Mouse (Mus musculus) MEL (cell line): ENCODE measurements around the gene Zbtb3. TPM values are rescaled to one million over a fixed set of nuclear protein-coding genes. Genes with fewer than 3 reads are reported as not detected.
A peak's percentile ranks its signal among the peaks of the same experiment; 100 is the strongest.

Experiments
- DNase-seq: peaks from one replicate; pipeline ENCODE4 v3.0.0; 2011; ENCODE audit warnings: low read depth, low spot score
- H3K27ac ChIP-seq: 2 replicates; pipeline ENCODE4 v1.5.1; 2012; ENCODE audit warnings: low read depth, mild to moderate bottlenecking, control low read depth, low read length, moderate library complexity; ENCODE audit not compliant: control insufficient read depth
- H3K27me3 ChIP-seq, 2 experiments: fragments of 150-350 bp in 1 of 2; sonication (generic) in 1 of 2; 2 replicates each; pipeline ENCODE4 v1.6.1; 2012; ENCODE audit warnings: low read length in 2 of 2, mild to moderate bottlenecking in 2 of 2, improper control_type of control experiment in 1 of 2, moderate library complexity in 1 of 2; ENCODE audit not compliant: insufficient read depth in 2 of 2, control insufficient read depth in 1 of 2
- H3K36me3 ChIP-seq, 2 experiments: 2 replicates each; pipeline ENCODE4 v1.6.1; 2012 to 2014; ENCODE audit warnings: low read length in 2 of 2, improper control_type of control experiment in 1 of 2, inconsistent platforms in 1 of 2, mild to moderate bottlenecking in 1 of 2; ENCODE audit not compliant: insufficient read depth in 2 of 2, control insufficient read depth in 1 of 2
- H3K4me1 ChIP-seq, 2 experiments: fragments of 150-350 bp in 1 of 2; sonication (generic) in 1 of 2; 2 replicates each; pipeline ENCODE4 v1.6.1; 2012; ENCODE audit warnings: low read length in 2 of 2, improper control_type of control experiment in 1 of 2, mild to moderate bottlenecking in 1 of 2; ENCODE audit not compliant: insufficient read depth in 2 of 2, control insufficient read depth in 1 of 2
- H3K4me3 ChIP-seq, 2 experiments: fragments of 150-350 bp in 1 of 2; sonication (generic) in 1 of 2; 2 replicates each; pipeline ENCODE4 v1.5.1; 2012; ENCODE audit warnings: low read depth in 2 of 2, low read length in 2 of 2, mild to moderate bottlenecking in 2 of 2, moderate library complexity in 2 of 2, control low read depth in 1 of 2, improper control_type of control experiment in 1 of 2; ENCODE audit not compliant: control insufficient read depth in 1 of 2, insufficient read depth in 1 of 2
- H3K79me2 ChIP-seq: 2 replicates; pipeline ENCODE4 v1.6.1; 2012; ENCODE audit warnings: mild to moderate bottlenecking, low read length, moderate library complexity; ENCODE audit not compliant: control insufficient read depth, poor library complexity, insufficient read depth
- H3K9ac ChIP-seq: 2 replicates; pipeline ENCODE4 v1.6.1; 2012; ENCODE audit warnings: low read depth, mild to moderate bottlenecking, control low read depth, low read length, moderate library complexity; ENCODE audit not compliant: control insufficient read depth, poor library complexity, severe bottlenecking
- H3K9me3 ChIP-seq: fragments of 150-350 bp; sonication (generic); replicated peaks from 2 replicates; pipeline ENCODE4 v1.6.1; 2012; ENCODE audit warnings: mild to moderate bottlenecking, low read length, improper control_type of control experiment, moderate library complexity; ENCODE audit not compliant: insufficient read depth
- BHLHE40 ChIP-seq: IDR thresholded peaks from 2 replicates; pipeline ENCODE4 v1.6.1; 2012; ENCODE audit warnings: low read depth, mild to moderate bottlenecking, inconsistent platforms, low read length, improper control_type of control experiment, borderline replicate concordance
- CHD1 ChIP-seq: IDR thresholded peaks from 2 replicates; pipeline ENCODE4 v1.6.1; 2012; ENCODE audit warnings: low read depth, mild to moderate bottlenecking, inconsistent platforms, low read length, improper control_type of control experiment
- CHD2 ChIP-seq: IDR thresholded peaks from 2 replicates; pipeline ENCODE4 v1.6.1; 2011; ENCODE audit warnings: low read length, improper control_type of control experiment
- ELF1 ChIP-seq: IDR thresholded peaks from 2 replicates; pipeline ENCODE4 v1.6.1; 2014; ENCODE audit warnings: low read depth, mild to moderate bottlenecking, inconsistent platforms, low read length, improper control_type of control experiment, moderate library complexity
- ETS1 ChIP-seq: IDR thresholded peaks from 2 replicates; pipeline ENCODE4 v1.6.1; 2012; ENCODE audit warnings: low read depth, mild to moderate bottlenecking, inconsistent platforms, low read length, improper control_type of control experiment, moderate library complexity
- GATA1 ChIP-seq: IDR thresholded peaks from 2 replicates; pipeline ENCODE4 v1.6.1; 2011; ENCODE audit warnings: low read depth, low read length, improper control_type of control experiment
- HCFC1 ChIP-seq: IDR thresholded peaks from 2 replicates; pipeline ENCODE4 v1.6.1; 2012; ENCODE audit warnings: low read depth, mild to moderate bottlenecking, inconsistent platforms, low read length, improper control_type of control experiment, moderate library complexity
- JUND ChIP-seq: IDR thresholded peaks from 2 replicates; pipeline ENCODE4 v1.6.1; 2011; ENCODE audit warnings: low read depth, mild to moderate bottlenecking, improper control_type of control experiment, low read length
- MAFK ChIP-seq: IDR thresholded peaks from 2 replicates; pipeline ENCODE4 v1.6.1; 2011; ENCODE audit warnings: low read depth, mild to moderate bottlenecking, low read length, improper control_type of control experiment, borderline replicate concordance
- MAX ChIP-seq: IDR thresholded peaks from 2 replicates; pipeline ENCODE4 v1.6.1; 2011; ENCODE audit warnings: low read length, improper control_type of control experiment
- MEF2A ChIP-seq: IDR thresholded peaks from 2 replicates; pipeline ENCODE4 v1.6.1; 2014; ENCODE audit warnings: low read depth, mild to moderate bottlenecking, inconsistent platforms, low read length, improper control_type of control experiment; ENCODE audit not compliant: poor library complexity, insufficient replicate concordance, severe bottlenecking; ENCODE audit errors: extremely low read depth
- MXI1 ChIP-seq: IDR thresholded peaks from 2 replicates; pipeline ENCODE4 v1.6.1; 2011; ENCODE audit warnings: mild to moderate bottlenecking, low read depth, low read length, improper control_type of control experiment
- MYB ChIP-seq: IDR thresholded peaks from 2 replicates; pipeline ENCODE4 v1.6.1; 2011; ENCODE audit warnings: mild to moderate bottlenecking, low read depth, low read length, improper control_type of control experiment
- MYC ChIP-seq: IDR thresholded peaks from 2 replicates; pipeline ENCODE4 v1.6.1; 2011; ENCODE audit warnings: low read depth, mild to moderate bottlenecking, low read length, improper control_type of control experiment, moderate library complexity
- NELFE ChIP-seq: IDR thresholded peaks from 2 replicates; pipeline ENCODE4 v1.6.1; 2011; ENCODE audit warnings: low read depth, low read length, improper control_type of control experiment
- POLR2A ChIP-seq, 2 experiments: IDR thresholded peaks; 2 replicates each; pipeline ENCODE4 v1.6.1; 2011 to 2012; ENCODE audit warnings: low read length in 2 of 2, mild to moderate bottlenecking in 2 of 2, control low read depth in 1 of 2, improper control_type of control experiment in 1 of 2, low read depth in 1 of 2, moderate library complexity in 1 of 2; ENCODE audit not compliant: control insufficient read depth in 1 of 2, insufficient read depth in 1 of 2, poor library complexity in 1 of 2
- POLR2AphosphoS2 ChIP-seq: IDR thresholded peaks from 2 replicates; pipeline ENCODE4 v1.6.1; 2011; ENCODE audit warnings: low read length, improper control_type of control experiment
- RCOR1 ChIP-seq: IDR thresholded peaks from 2 replicates; pipeline ENCODE4 v1.6.1; 2012; ENCODE audit warnings: low read depth, mild to moderate bottlenecking, inconsistent platforms, low read length, improper control_type of control experiment
- SIN3A ChIP-seq: IDR thresholded peaks from 2 replicates; pipeline ENCODE4 v1.6.1; 2012; ENCODE audit warnings: low read length, improper control_type of control experiment, inconsistent platforms
- SMC3 ChIP-seq: IDR thresholded peaks from 2 replicates; pipeline ENCODE4 v1.6.1; 2011; ENCODE audit warnings: low read depth, low read length, improper control_type of control experiment
- TBP ChIP-seq: IDR thresholded peaks from 2 replicates; pipeline ENCODE4 v1.8.0; 2011; ENCODE audit warnings: low read depth, low read length, improper control_type of control experiment
- TCF12 ChIP-seq: IDR thresholded peaks from 2 replicates; pipeline ENCODE4 v1.6.1; 2014; ENCODE audit warnings: low read depth, mild to moderate bottlenecking, inconsistent platforms, low read length, improper control_type of control experiment, moderate library complexity
- UBTF ChIP-seq: IDR thresholded peaks from 2 replicates; pipeline ENCODE4 v1.6.1; 2012; ENCODE audit warnings: low read depth, mild to moderate bottlenecking, inconsistent platforms, low read length, improper control_type of control experiment, moderate library complexity, borderline replicate concordance; ENCODE audit not compliant: insufficient read depth
- USF1 ChIP-seq: IDR thresholded peaks from 2 replicates; pipeline ENCODE4 v1.6.1; 2014; ENCODE audit warnings: low read depth, mild to moderate bottlenecking, inconsistent platforms, low read length, improper control_type of control experiment, moderate library complexity
- ZKSCAN1 ChIP-seq: IDR thresholded peaks from 2 replicates; pipeline ENCODE4 v1.6.1; 2012; ENCODE audit warnings: low read depth, mild to moderate bottlenecking, inconsistent platforms, low read length, improper control_type of control experiment, moderate library complexity
- ZMIZ1 ChIP-seq: IDR thresholded peaks from 2 replicates; pipeline ENCODE4 v1.6.1; 2012; ENCODE audit warnings: low read depth, mild to moderate bottlenecking, inconsistent platforms, low read length, improper control_type of control experiment, moderate library complexity
- polyA plus RNA-seq, 2 experiments: library from polyadenylated mRNA; stranded (reverse) in 1 of 2; unstranded in 1 of 2; fragments of >175 nt in 1 of 2; fragments of >200 nt in 1 of 2; gene quantifications; 2 replicates each; pipeline versions ENCODE4 v1.2.1 to v1.2.4; 2012; ENCODE audit warnings: low replicate concordance in 2 of 2, low read depth in 1 of 2; ENCODE audit not compliant: insufficient read length in 2 of 2, insufficient read depth in 1 of 2, missing spikeins in 1 of 2
- total RNA-seq: library from RNA; depleted of rRNA; stranded (reverse); fragments of 300-350 nt; gene quantifications from 2 replicates; pipeline ENCODE4 v1.2.3, GENCODE M21; 2012

Gene Zbtb3
- total and polyA plus RNA-seq, 3 experiments, result 2.4 to 2.9 TPM; not detected in 1

DNA sequence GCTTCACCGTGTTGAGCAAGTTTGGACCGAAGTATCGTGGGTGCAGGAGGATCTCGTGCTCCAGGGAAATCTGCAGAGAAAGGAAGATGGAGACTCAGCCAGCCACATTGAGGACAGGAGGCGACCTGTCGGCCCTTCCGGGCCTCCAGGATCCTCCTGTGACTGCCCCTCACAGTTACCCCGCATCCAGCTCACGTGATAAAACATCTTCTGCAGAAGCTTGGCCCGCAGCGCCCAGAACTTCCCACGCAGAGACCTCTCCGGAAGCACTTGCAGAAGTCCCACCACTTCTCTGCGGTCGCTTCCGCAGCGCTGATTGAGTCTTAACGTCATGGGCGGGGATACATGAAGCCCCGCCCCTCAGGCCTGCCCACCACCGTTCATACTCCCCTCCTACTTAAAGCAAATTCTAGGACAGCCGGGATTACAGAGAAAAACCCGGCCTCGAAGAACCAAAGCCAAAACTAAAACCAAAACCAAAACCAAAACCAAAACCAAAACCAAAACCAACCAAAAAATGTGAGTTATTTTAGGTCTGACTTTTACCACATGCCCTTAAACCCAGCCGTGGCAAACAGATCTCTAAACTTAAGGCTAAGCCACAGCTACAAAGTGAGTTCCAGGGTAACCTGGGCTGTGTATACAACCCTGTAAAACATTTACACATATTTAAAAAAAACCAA is 4.0 kb upstream of the Zbtb3 start, which contains the start of gene Polr2g:
Polr2g (minus strand) TSS at position 314 of the 683 bp plus-strand sequence.
- peak; percentile 87 for TF ChIP-seq BHLHE40
- peak; percentile 79 to 97; a peak in 3 of 4 replicates for TF ChIP-seq POLR2A (IDR thresholded peaks at IDR 0.05; ENCODE audit: control insufficient read depth in 1 of 2, insufficient read depth in 1 of 2, low read depth in 1 of 2, low read length in 2 of 2, poor library complexity in 1 of 2)
- TF ChIP-seq CHD1, result no peak
- TF ChIP-seq ZKSCAN1, result no peak
- peak; percentile 80 for TF ChIP-seq MAX
- TF ChIP-seq ZMIZ1, result peak; percentile 76; the same call in 1 of the 2 replicates
- no peak for TF ChIP-seq MAFK
- peak; percentile 89 for TF ChIP-seq MXI1
- TF ChIP-seq MYC, result peak; percentile 85; the same call in 1 of the 2 replicates
- peak; percentile 27; the same call in 1 of the 2 replicates for TF ChIP-seq MEF2A
- no peak for TF ChIP-seq SMC3
- no peak for TF ChIP-seq JUND
- peak; percentile 75 for TF ChIP-seq TCF12
- TF ChIP-seq SIN3A, result peak; percentile 93
- TF ChIP-seq CHD2, result 0 out of 2 replicates have a peak, but pooled peaks have one; percentile 12
- peak; percentile 68 for TF ChIP-seq RCOR1
- TF ChIP-seq USF1, result peak; percentile 81
- TF ChIP-seq TBP, result peak; percentile 96
- TF ChIP-seq HCFC1, result peak; percentile 88
- peak; percentile 83 for TF ChIP-seq ELF1
- TF ChIP-seq NELFE, result peak; percentile 83
- TF ChIP-seq ETS1, result 0 out of 2 replicates have a peak, but pooled peaks have one; percentile 15
- TF ChIP-seq MYB, result 0 out of 2 replicates have a peak, but pooled peaks have one; percentile 12
- TF ChIP-seq POLR2AphosphoS2, result peak; percentile 68; the same call in 1 of the 2 replicates
- TF ChIP-seq GATA1, result no peak
- TF ChIP-seq UBTF, result no peak
- Histone ChIP-seq H3K4me3 (peak within 1 kb of the TSS; percentile 90 to 95), H3K27me3 (no peaks in the 10 kb centered on the region), H3K27ac (peak within 1 kb of the TSS; percentile 89), H3K4me1 (peaks cover 4 to 19% of the 10 kb centered on the region in 2 experiments), H3K9me3 (no peaks in the 10 kb centered on the region), H3K79me2 (peaks cover 22% of the 10 kb centered on the region), H3K9ac (peak within 1 kb of the TSS; percentile 88), H3K36me3 (peaks cover 3 to 18% of the 10 kb centered on the region in 2 experiments)
- DNase-seq, result peak; percentile 97
